Mouse (Mus musculus) A20 (cell line): ENCODE measurements around the gene Gm8374.
"Not testable (repeated sequence)": the region's sequence is repeated elsewhere in the genome, so short reads cannot be mapped to it uniquely, and the experiment has no call there.

Experiments used
- DNase-seq: peaks from one replicate; pipeline ENCODE4 v3.0.0-alpha.2; 2011; ENCODE audit warnings: low read depth, low spot score

Gm8374 gene

GRCm38 (mm10) chr14:7365034-7365433 is at the start of gene Gm8374:
Gene Gm8374 (minus strand): TSS chr14:7365134.
- not testable (repeated sequence) for DNase-seq

GRCm38 (mm10) chr14:7332295-7332694 is 32.6 kb downstream of the Gm8374 start, which contains the start of gene Gm5797:
Gene Gm5797 (minus strand): TSS chr14:7332395.
- not testable (repeated sequence) for DNase-seq

GRCm38 (mm10) chr14:7315093-7315492 is 49.8 kb downstream of the Gm8374 start:
- DNase-seq, result not testable (repeated sequence)

GRCm38 (mm10) chr14:7314661-7315060 is 50.3 kb downstream of the Gm8374 start, which contains the start of gene Gm3739:
Gene Gm3739 (minus strand): TSS chr14:7315049.
- not testable (repeated sequence) for DNase-seq
